Mouse (Mus musculus): ENCODE measurements around the gene Spata20. TPM values are rescaled to one million over a fixed set of nuclear protein-coding genes. Genes with fewer than 3 reads are reported as not detected.

Gene Spata20
- polyA plus RNA-seq (2017; shearing (Covaris generic)): under 1 TPM in 1 of 2 experiments, not detected in 1; 0.36 TPM

DNA sequence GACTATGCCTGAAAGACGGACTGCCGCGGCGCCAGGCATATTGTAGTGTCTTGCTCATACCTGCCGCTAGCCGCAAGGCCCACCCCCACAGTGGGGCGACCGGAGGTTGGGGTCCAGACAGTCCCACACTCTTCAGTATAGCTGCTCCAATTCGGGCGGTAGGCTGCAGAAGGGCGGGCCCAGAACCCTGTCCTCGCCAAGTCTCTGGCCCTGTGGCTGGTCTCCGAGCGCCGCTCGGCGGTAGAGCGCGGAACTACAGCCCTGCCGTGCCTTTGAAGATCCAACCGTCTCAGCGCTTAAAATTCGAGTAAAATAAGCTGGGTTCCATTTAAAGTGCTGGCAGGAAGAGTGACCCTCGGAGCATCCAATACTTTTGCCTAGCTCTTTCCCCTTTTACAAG, at the start of gene Spata20:
Spata20 (minus strand) TSS at position 179 of the 400 bp plus-strand sequence.

DNA sequence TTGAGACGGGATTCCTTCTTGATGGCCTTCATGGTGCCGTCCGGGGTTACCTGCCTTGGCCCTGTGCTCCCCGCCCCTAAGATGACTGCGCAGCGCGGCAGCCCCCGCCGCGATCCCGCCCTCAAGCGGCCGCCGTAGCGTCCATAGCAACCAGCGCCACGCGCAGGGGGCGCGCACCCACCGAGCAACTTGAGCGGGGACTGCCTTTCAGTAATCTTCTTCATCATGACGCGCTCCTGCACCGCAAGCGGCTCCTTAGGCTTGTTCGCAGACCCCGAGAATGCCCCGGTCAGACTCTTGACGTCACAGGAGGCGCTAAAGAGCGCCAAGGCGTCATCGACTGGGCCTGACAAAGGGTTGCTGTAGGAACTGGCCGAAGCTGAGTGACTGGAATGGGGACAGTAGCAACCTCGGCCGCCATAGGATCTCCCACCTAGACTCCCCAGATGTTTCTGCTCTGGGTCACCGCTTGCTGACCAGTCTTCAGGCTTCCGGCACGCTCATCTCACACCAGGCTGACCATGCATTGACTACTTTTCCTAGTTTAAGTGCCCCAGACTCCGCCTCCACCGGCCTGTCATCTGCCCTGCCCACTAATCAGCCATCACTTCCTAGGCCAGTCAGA, 35.4 kb upstream of the Spata20 start, which contains the start of gene Mycbpap:
Mycbpap (minus strand) TSS at position 524 of the 625 bp plus-strand sequence.

DNA sequence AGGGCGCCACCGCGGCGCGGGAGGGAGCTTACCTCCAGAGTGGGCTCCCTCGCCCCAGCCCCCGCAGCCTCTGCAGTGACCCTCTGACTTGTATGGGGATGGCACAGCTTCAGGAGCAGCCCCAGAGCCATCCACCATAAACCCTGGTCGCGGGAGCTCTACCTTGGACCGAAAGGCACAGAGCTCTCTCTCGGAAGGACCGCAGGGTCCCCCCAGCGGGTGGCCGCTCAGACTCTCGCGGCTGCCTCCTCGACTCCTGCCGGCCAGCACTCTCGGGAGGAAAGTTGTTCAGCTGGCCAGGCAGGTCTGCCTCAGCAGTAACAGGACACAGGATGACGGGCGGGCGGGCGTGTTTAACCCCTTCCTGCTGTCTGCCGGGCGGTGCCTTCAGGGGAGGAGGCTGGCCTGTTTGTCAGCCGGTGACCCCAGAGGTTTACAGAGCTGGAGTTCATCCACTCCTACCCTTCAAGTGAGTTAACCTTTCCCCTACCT, 13.7 kb upstream of the Spata20 start, which contains the start of gene Epn3:
Epn3 (minus strand) TSS at position 314 of the 492 bp plus-strand sequence.

DNA sequence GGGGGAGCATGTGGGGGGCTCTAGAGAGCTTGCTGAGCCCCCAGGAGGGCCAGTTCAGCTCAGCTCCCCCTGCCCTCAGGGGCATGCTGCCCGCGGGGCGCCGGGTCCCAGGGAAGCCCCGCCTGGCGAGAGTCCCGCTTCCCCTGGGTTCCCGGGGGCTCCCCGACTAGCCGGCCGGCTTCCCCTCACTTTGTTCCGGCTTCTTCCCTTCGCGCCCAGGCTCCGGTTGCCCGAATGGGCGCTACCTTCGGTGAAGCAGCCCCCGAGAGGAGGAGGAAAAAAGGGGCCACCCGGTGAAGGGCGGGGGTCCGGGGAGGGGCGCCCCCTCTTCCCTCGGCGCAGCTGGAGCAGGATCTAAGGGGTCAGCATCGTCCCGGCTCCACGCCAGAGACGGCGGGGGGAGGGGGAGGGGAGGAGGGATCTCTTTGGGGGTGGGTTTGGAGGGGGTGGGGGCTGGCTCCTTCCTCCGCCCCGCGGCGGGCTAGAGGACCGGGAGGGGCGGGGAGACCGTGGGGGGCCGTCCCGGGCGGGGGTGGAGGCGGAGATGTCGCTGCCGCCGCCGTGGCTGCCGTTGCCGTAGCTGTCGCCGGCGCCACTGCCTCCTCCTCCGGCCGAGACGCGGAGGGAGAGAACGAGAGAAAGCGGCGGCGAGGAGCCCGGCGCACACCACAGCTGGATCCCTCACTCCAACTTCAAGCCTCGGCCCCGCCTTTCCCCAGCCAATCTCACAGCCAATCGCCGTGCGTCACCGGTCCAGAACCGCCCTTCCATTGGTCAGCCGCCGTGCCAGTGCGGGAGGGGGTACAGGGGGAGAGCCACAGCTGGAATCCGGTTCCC, 12.1 kb downstream of the Spata20 start, which contains the start of gene Cacna1g:
Cacna1g (minus strand) TSS at position 492 of the 837 bp plus-strand sequence.

Other genes with a start within 250 kb of the Spata20 start
- gene Wfikkn2, start 240.2 kb downstream of the Spata20 start, polyA plus RNA-seq (2017; shearing (Covaris generic)): under 1 TPM; 0.16 to 0.23 TPM
- gene Gm21885, start 204.3 kb downstream of the Spata20 start, polyA plus RNA-seq (2017; shearing (Covaris generic)): under 1 TPM in 1 of 2 experiments, not detected in 1; 0.51 TPM
- 10 to 100 TPM; 84.5 to 86.3 TPM for gene Luc7l3, start 164.2 kb downstream of the Spata20 start, polyA plus RNA-seq (2017; shearing (Covaris generic))
- gene Ankrd40, start 158.2 kb downstream of the Spata20 start, polyA plus RNA-seq (2017; shearing (Covaris generic)): 10 to 100 TPM; 52.0 to 56.5 TPM
- 1 to 10 TPM; 4.2 to 9.9 TPM for gene Abcc3, start 93.2 kb downstream of the Spata20 start, polyA plus RNA-seq (2017; shearing (Covaris generic))
- gene Cacna1g, start 12.0 kb downstream of the Spata20 start, polyA plus RNA-seq (2017; shearing (Covaris generic)): under 1 TPM; 0.19 to 0.24 TPM
- under 1 TPM; 0.43 to 0.54 TPM for gene Epn3, start 13.8 kb upstream of the Spata20 start, polyA plus RNA-seq (2017; shearing (Covaris generic))
- under 1 TPM; 0.29 to 0.74 TPM for gene Mycbpap, start 35.6 kb upstream of the Spata20 start, polyA plus RNA-seq (2017; shearing (Covaris generic))
- 1 to 10 TPM; 3.3 to 4.2 TPM for gene Rsad1, start 63.1 kb upstream of the Spata20 start, polyA plus RNA-seq (2017; shearing (Covaris generic))
- gene Chad, start 78.9 kb upstream of the Spata20 start, polyA plus RNA-seq (2017; shearing (Covaris generic)): 1 to 10 TPM in 1 of 2 experiments, under 1 TPM in 1; 0.83 to 1.2 TPM
- gene Acsf2, start 115.7 kb upstream of the Spata20 start, polyA plus RNA-seq (2017; shearing (Covaris generic)): 1 to 10 TPM; 4.8 to 6.3 TPM
- gene Lrrc59, start 143.6 kb upstream of the Spata20 start, polyA plus RNA-seq (2017; shearing (Covaris generic)): 10 to 100 TPM; 55.9 to 61.2 TPM
- gene Mrpl27, start 167.6 kb upstream of the Spata20 start, polyA plus RNA-seq (2017; shearing (Covaris generic)): 10 to 100 TPM; 49.9 to 60.9 TPM
- 1 to 10 TPM in 1 of 2 experiments, under 1 TPM in 1; 0.99 to 1.3 TPM for gene Eme1, start 167.8 kb upstream of the Spata20 start, polyA plus RNA-seq (2017; shearing (Covaris generic))
- gene Xylt2, start 191.3 kb upstream of the Spata20 start, polyA plus RNA-seq (2017; shearing (Covaris generic)): 10 to 100 TPM; 28.2 to 71.6 TPM
- under 1 TPM in 1 of 2 experiments, not detected in 1; 0.28 TPM for gene Gm11541, start 218.3 kb upstream of the Spata20 start, polyA plus RNA-seq (2017; shearing (Covaris generic))

Data from inflammation-experienced regulatory T-cells (primary cell).